Mouse (Mus musculus): ENCODE data around the gene Gm20379.

- TF ChIP-seq CHD2 (IDR thresholded peaks at IDR 0.05; ENCODE audit: low read depth, low read length): no peak
- TF ChIP-seq ZC3H11A (IDR thresholded peaks at IDR 0.05; ENCODE audit: borderline replicate concordance, low read depth, low read length): no peak
- TF ChIP-seq MAFK (IDR thresholded peaks at IDR 0.05; ENCODE audit: insufficient read depth, low read depth, low read length): no peak
- TF ChIP-seq ZNF384 (IDR thresholded peaks at IDR 0.05; ENCODE audit: low read depth, low read length): no peak
These were observed 11.9 kb upstream of the Gm20379 start for GRCm38 (mm10) chr13:92293883-92294282.
